Mouse (Mus musculus): Measurements from ENCODE around the gene Fam234a. TPM values are rescaled to one million over a fixed set of nuclear protein-coding genes. Genes with fewer than 3 reads are reported as not detected.
"Not testable (repeated sequence)": the region's sequence is repeated elsewhere in the genome, so short reads cannot be mapped to it uniquely, and the experiment has no call there.

The Fam234a gene
- total RNA-seq, 2 experiments from 2014 or later = 87.4 to 96.7 TPM

- no peak for DNase-seq
- intact Hi-C loops (cut with DNase I) = no loop called here
Observed at GRCm38 (mm10) chr17:26187592-26187991, 56.5 kb downstream of the Fam234a start.

- DNase-seq = no peak
- intact Hi-C loops (cut with DNase I) = no loop called here
Observed at GRCm38 (mm10) chr17:26181179-26181578, 62.9 kb downstream of the Fam234a start.

GRCm38 (mm10) chr17:26178611-26179010, 65.4 kb downstream of the Fam234a start:
- intact Hi-C loops (cut with DNase I) = no loop called here
- no peak for DNase-seq

- DNase-seq; intact Hi-C loops (cut with DNase I): not testable (repeated sequence)
Observed at GRCm38 (mm10) chr17:26175248-26175647, 68.8 kb downstream of the Fam234a start.

GRCm38 (mm10) chr17:26168039-26168438, 76.0 kb downstream of the Fam234a start:
- intact Hi-C loops (cut with DNase I) = no loop called here
- DNase-seq = no peak

GRCm38 (mm10) chr17:26162736-26163135, 81.3 kb downstream of the Fam234a start:
- intact Hi-C loops (cut with DNase I) = no loop called here
- no peak for DNase-seq

Other genes starting within 250 kb of the Fam234a start
- 10 to 100 TPM; 23.4 to 24.1 TPM for gene Rab11fip3, start 174.7 kb downstream of the Fam234a start, total RNA-seq (2021)
- gene Decr2, start 153.9 kb downstream of the Fam234a start, total RNA-seq (2021) = 10 to 100 TPM; 14.4 to 16.7 TPM
- gene Nme4, start 148.6 kb downstream of the Fam234a start, total RNA-seq (2021) = 1 to 10 TPM; 3.6 to 5.2 TPM
- 1 to 10 TPM; 1.9 to 2.2 TPM for gene Tmem8, start 130.9 kb downstream of the Fam234a start, total RNA-seq (2021)
- gene Mrpl28, start 120.7 kb downstream of the Fam234a start, total RNA-seq (2021) = 100 to 1,000 TPM in 1 of 2 experiments, 10 to 100 TPM in 1; 92.2 to 101 TPM
- 10 to 100 TPM; 20.6 to 24.1 TPM for gene Axin1, start 105.6 kb downstream of the Fam234a start, total RNA-seq (2021)
- gene Pdia2, start 45.2 kb downstream of the Fam234a start, total RNA-seq (2021) = not detected
- 1 to 10 TPM; 1.6 to 1.8 TPM for gene Rgs11, start 41.3 kb downstream of the Fam234a start, total RNA-seq (2021)
- gene Arhgdig, start 36.5 kb downstream of the Fam234a start, total RNA-seq (2021) = 1 to 10 TPM; 1.6 to 1.7 TPM
- gene Luc7l, start 8.7 kb upstream of the Fam234a start, total RNA-seq (2021) = 10 to 100 TPM; 31.5 to 32.7 TPM
- 10 to 100 TPM; 23.8 to 24.3 TPM for gene Neurl1b, start 170.6 kb upstream of the Fam234a start, total RNA-seq (2021)